Mouse (Mus musculus) sigmoid colon, adult 10 weeks (tissue): ENCODE results near the gene Znrf2. TPM values are rescaled to one million over a fixed set of nuclear protein-coding genes. Genes with fewer than 3 reads are reported as not detected.

Source experiments
- polyA plus RNA-seq: library from polyadenylated mRNA; stranded (reverse); fragments of 350-450 nt; fragmentation: Illumina TruSeq; extraction: RNeasy Lipid Tissue Mini Kit (QIAGEN cat#74804); gene quantifications from one replicate; pipeline ENCODE4 v1.2.3, GENCODE M21; 2014; ENCODE audit warnings: low read depth, low replicate concordance

The Znrf2 gene
- 84.2 TPM for polyA plus RNA-seq

DNA sequence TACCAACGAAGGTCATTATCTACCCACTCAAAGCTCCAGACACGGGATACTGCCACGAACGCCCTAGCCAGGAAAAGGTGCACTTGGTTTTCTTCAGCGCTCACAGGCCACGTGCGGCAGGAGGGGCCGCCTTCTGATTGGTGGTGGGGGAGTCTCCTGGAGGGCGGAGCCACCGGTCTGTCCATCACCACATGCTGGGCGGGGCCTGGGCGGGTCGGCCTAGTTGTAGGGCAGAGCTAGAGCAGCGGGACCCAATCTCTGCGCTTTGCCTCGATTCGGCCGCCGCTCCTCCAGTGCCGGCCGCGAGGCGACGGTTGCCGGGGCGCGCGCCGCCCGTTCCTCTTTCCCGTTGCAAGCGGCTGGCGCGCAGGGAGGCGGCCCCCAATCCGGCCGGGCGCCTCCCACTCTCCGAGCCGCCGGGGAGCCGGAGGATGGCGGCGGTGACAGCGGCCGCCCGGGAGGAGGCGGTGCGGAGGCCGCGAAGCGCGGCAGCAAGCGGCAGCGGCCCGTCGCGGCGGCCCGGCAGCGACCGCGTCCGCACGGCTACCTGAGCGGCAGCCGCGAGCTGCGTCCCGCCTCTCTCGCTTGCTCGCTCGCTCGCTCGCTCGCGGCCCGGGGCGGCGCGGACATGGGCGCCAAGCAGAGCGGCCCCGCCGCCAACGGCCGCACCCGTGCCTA is at the start of gene Znrf2:
TSS of gene Znrf2 (plus strand) at position 529 of the 678 bp plus-strand sequence.

Other genes with a start within 250 kb of the Znrf2 start
- 61.6 TPM for gene Plekha8, start 221.8 kb upstream of the Znrf2 start, polyA plus RNA-seq
- gene Fkbp14, start 219.6 kb upstream of the Znrf2 start, polyA plus RNA-seq: 22.5 TPM
- 7.4 TPM for gene Mturn, start 135.3 kb upstream of the Znrf2 start, polyA plus RNA-seq
- 3.8 TPM for gene Nod1, start 155.7 kb downstream of the Znrf2 start, polyA plus RNA-seq
- gene Ggct, start 176.0 kb downstream of the Znrf2 start, polyA plus RNA-seq: 13.6 TPM
- 125 TPM for gene Gars, start 221.1 kb downstream of the Znrf2 start, polyA plus RNA-seq